Mouse (Mus musculus): ENCODE results near the gene Cyth3.

Cyth3 gene

GRCm38 (mm10) chr5:143634550-143635112 is 12.4 kb downstream of the Cyth3 start:
- no peak for DNase-seq (ENCODE audit: low read depth)

GRCm38 (mm10) chr5:143635358-143635757 is 13.1 kb downstream of the Cyth3 start:
- no peak for DNase-seq (ENCODE audit: low read depth)

- DNase-seq (ENCODE audit: low read depth) = peak; percentile 34
Measured at GRCm38 (mm10) chr5:143636173-143636572, 13.9 kb downstream of the Cyth3 start.

- peak; percentile 61 for DNase-seq (ENCODE audit: low read depth)
Measured at GRCm38 (mm10) chr5:143637832-143638420, 15.7 kb downstream of the Cyth3 start.

- DNase-seq (ENCODE audit: low read depth) = peak; percentile 65
Measured at GRCm38 (mm10) chr5:143638516-143639270, 16.4 kb downstream of the Cyth3 start.

GRCm38 (mm10) chr5:143639329-143639728 is 17.1 kb downstream of the Cyth3 start:
- no peak for DNase-seq (ENCODE audit: low read depth)

GRCm38 (mm10) chr5:143639810-143640209 is 17.6 kb downstream of the Cyth3 start:
- no peak for DNase-seq (ENCODE audit: low read depth)

GRCm38 (mm10) chr5:143641503-143641902 is 19.3 kb downstream of the Cyth3 start:
- DNase-seq (ENCODE audit: low read depth) = peak; percentile 52

GRCm38 (mm10) chr5:143642262-143642831 is 20.1 kb downstream of the Cyth3 start:
- peak; percentile 88 for DNase-seq (ENCODE audit: low read depth)

- no peak for DNase-seq (ENCODE audit: low read depth)
Measured at GRCm38 (mm10) chr5:143645976-143646375, 23.7 kb downstream of the Cyth3 start.

- DNase-seq (ENCODE audit: low read depth) = no peak
Measured at GRCm38 (mm10) chr5:143647412-143647811, 25.2 kb downstream of the Cyth3 start.

- no peak for DNase-seq (ENCODE audit: low read depth)
Measured at GRCm38 (mm10) chr5:143648058-143648457, 25.8 kb downstream of the Cyth3 start.

GRCm38 (mm10) chr5:143649168-143649567 is 26.9 kb downstream of the Cyth3 start:
- DNase-seq (ENCODE audit: low read depth) = no peak

GRCm38 (mm10) chr5:143651855-143652631 is 29.8 kb downstream of the Cyth3 start:
- no peak for DNase-seq (ENCODE audit: low read depth)

GRCm38 (mm10) chr5:143653497-143653896 is 31.2 kb downstream of the Cyth3 start:
- DNase-seq (ENCODE audit: low read depth) = no peak

- DNase-seq (ENCODE audit: low read depth) = no peak
Measured at GRCm38 (mm10) chr5:143654670-143655510, 32.6 kb downstream of the Cyth3 start.

GRCm38 (mm10) chr5:143655511-143655943 is 33.3 kb downstream of the Cyth3 start:
- DNase-seq (ENCODE audit: low read depth) = no peak

GRCm38 (mm10) chr5:143656708-143657245 is 34.5 kb downstream of the Cyth3 start:
- DNase-seq (ENCODE audit: low read depth) = peak; percentile 91

GRCm38 (mm10) chr5:143659021-143659523 is 36.8 kb downstream of the Cyth3 start:
- DNase-seq (ENCODE audit: low read depth) = no peak

- peak; percentile 55 for DNase-seq (ENCODE audit: low read depth)
Measured at GRCm38 (mm10) chr5:143663074-143663687, 40.9 kb downstream of the Cyth3 start.

Data from NIH3T3 (cell line).